Mouse (Mus musculus) spleen, adult 2 months (tissue): ENCODE results near the gene Polr1e. TPM values are rescaled to one million over a fixed set of nuclear protein-coding genes. Genes with fewer than 3 reads are reported as not detected.

ENCODE experiments used
- DNase-seq, 2 experiments: peaks; one replicate each; pipeline versions ENCODE4 v3.0.0 to v3.0.0-alpha.2; 2012 to 2021; ENCODE audit warnings: low spot score in 2 of 2, low read depth in 1 of 2
- H3K27ac ChIP-seq: fragments of 200-500 bp; 2 replicates; pipeline ENCODE4 v1.5.1; 2012; ENCODE audit warnings: low read length, inconsistent platforms; ENCODE audit not compliant: insufficient read depth
- H3K27me3 ChIP-seq: fragments of 200-500 bp; 2 replicates; pipeline ENCODE4 v1.6.1; 2012; ENCODE audit warnings: mild to moderate bottlenecking, moderate library complexity, low read length, inconsistent platforms; ENCODE audit not compliant: control insufficient read depth, insufficient read depth
- H3K36me3 ChIP-seq: fragments of 200-500 bp; 2 replicates; pipeline ENCODE4 v1.6.1; 2012; ENCODE audit warnings: mild to moderate bottlenecking, low read length, inconsistent platforms; ENCODE audit not compliant: control insufficient read depth, insufficient read depth
- H3K4me1 ChIP-seq: fragments of 200-500 bp; 2 replicates; pipeline ENCODE4 v1.6.1; 2011; ENCODE audit warnings: inconsistent platforms; ENCODE audit not compliant: control insufficient read depth, insufficient read depth, insufficient read length
- H3K4me3 ChIP-seq: fragments of 200-500 bp; 2 replicates; pipeline ENCODE4 v1.5.1; 2011; ENCODE audit warnings: mild to moderate bottlenecking, inconsistent platforms; ENCODE audit not compliant: insufficient read depth, insufficient read length; ENCODE audit errors: extremely low read depth
- CTCF ChIP-seq: fragments of 200-500 bp; IDR thresholded peaks from 2 replicates; pipeline ENCODE4 v1.5.1; 2011; ENCODE audit warnings: mild to moderate bottlenecking, inconsistent platforms; ENCODE audit not compliant: insufficient read depth, insufficient read length, insufficient replicate concordance; ENCODE audit errors: extremely low read depth
- POLR2A ChIP-seq: fragments of 200-500 bp; IDR thresholded peaks from 2 replicates; pipeline ENCODE4 v1.6.1; 2011; ENCODE audit warnings: low read depth, low read length, inconsistent platforms
- WGBS: fragments of 180-500 bp; shearing (Covaris S2); methylation state at CpG from one replicate; pipeline ENCODE4 v1.1.7; 2018; 5-methylcytosine and 5-hydroxymethylcytosine counted together
- polyA plus RNA-seq: library from polyadenylated mRNA; depleted of rRNA; stranded (reverse); fragments of >200 nt; gene quantifications from 2 replicates; pipeline ENCODE4 v1.2.3, GENCODE M21; 2012

Gene Polr1e
- polyA plus RNA-seq, 1 experiment, result 7.2 TPM

- Histone ChIP-seq H3K4me3 (no peak overlapping the region), H3K4me1 (peaks cover 8% of the 10 kb centered on the region; the same call in 1 of the 2 replicates), H3K27ac (no peak overlapping the region), H3K36me3 (no peaks in the 10 kb centered on the region), H3K27me3 (no peaks in the 10 kb centered on the region)
- TF ChIP-seq CTCF, result no peak
- TF ChIP-seq POLR2A, result no peak
- 87% methylated on average over 6 of the region's 6 CpGs for WGBS
- no peak for DNase-seq
Measured at GRCm38 (mm10) chr4:44976026-44976615, 42.3 kb upstream of the Polr1e start.

GRCm38 (mm10) chr4:44976921-44977710 lies 41.3 kb upstream of the Polr1e start:
- Histone ChIP-seq H3K4me3 (no peak overlapping the region), H3K36me3 (no peaks in the 10 kb centered on the region), H3K27me3 (no peaks in the 10 kb centered on the region), H3K4me1 (peaks cover 12% of the 10 kb centered on the region), H3K27ac (no peak overlapping the region)
- 90% methylated on average over 10 of the region's 10 CpGs for WGBS
- TF ChIP-seq CTCF (no peak), POLR2A (no peak)
- DNase-seq, result no peak

- peaks cover 13% of the 10 kb centered on the region for H3K4me1 ChIP-seq
- TF ChIP-seq POLR2A (no peak), CTCF (no peak)
- no peaks in the 10 kb centered on the region for H3K36me3 ChIP-seq
- no peaks in the 10 kb centered on the region for H3K27me3 ChIP-seq
- no peak for DNase-seq
- 92% methylated on average over 5 of the region's 5 CpGs for WGBS
- no peak overlapping the region for H3K4me3 ChIP-seq
- no peak overlapping the region for H3K27ac ChIP-seq
Measured at GRCm38 (mm10) chr4:44978175-44978574, 40.2 kb upstream of the Polr1e start.

- TF ChIP-seq CTCF (no peak), POLR2A (no peak)
- H3K4me1 ChIP-seq, result peaks cover 13% of the 10 kb centered on the region
- H3K27ac ChIP-seq, result no peak overlapping the region
- H3K36me3 ChIP-seq, result no peaks in the 10 kb centered on the region
- DNase-seq, result no peak
- H3K27me3 ChIP-seq, result no peaks in the 10 kb centered on the region
- WGBS, result 78% methylated on average over 7 of the region's 7 CpGs
- no peak overlapping the region for H3K4me3 ChIP-seq
Measured at GRCm38 (mm10) chr4:44979794-44980338, 38.5 kb upstream of the Polr1e start.

- WGBS, result under 1% methylated on average over 40 of the region's 40 CpGs
- H3K27ac ChIP-seq, result peak within 1 kb of the TSS; percentile 83
- no peaks in the 10 kb centered on the region for H3K27me3 ChIP-seq
- DNase-seq, result peak; percentile 66 to 75
- H3K4me1 ChIP-seq, result peaks cover 13% of the 10 kb centered on the region
- TF ChIP-seq POLR2A (peak; percentile 69), CTCF (peak; percentile 9; the same call in 1 of the 2 replicates)
- no peaks in the 10 kb centered on the region for H3K36me3 ChIP-seq
- H3K4me3 ChIP-seq, result peak within 1 kb of the TSS; percentile 88
Measured at GRCm38 (mm10) chr4:44981280-44981973, 37.0 kb upstream of the Polr1e start, which contains the start of gene Grhpr. Grhpr (plus strand) TSS chr4:44981395.

- no peak for DNase-seq
- Histone ChIP-seq H3K27ac (peak overlapping the region; percentile 34; the same call in 1 of the 2 replicates), H3K4me1 (peaks cover 13% of the 10 kb centered on the region), H3K36me3 (no peaks in the 10 kb centered on the region), H3K4me3 (peak overlapping the region; percentile 88), H3K27me3 (no peaks in the 10 kb centered on the region)
- no peak for TF ChIP-seq POLR2A
- no peak for TF ChIP-seq CTCF
- WGBS, result 53% methylated on average over 5 of the region's 5 CpGs
Measured at GRCm38 (mm10) chr4:44981974-44982287, 36.5 kb upstream of the Polr1e start.
